Mouse (Mus musculus) CH12F3 (cell line): Measurements from ENCODE around the gene Atpaf2.

Experiments used
- in situ Hi-C: fragments of 300-500 bp; cut with MboI; formaldehyde crosslinking; loops from 2 replicates; pipeline ENCODE4 v1.14.3; 2020; ENCODE audit warnings: low sequenced_read_pairs

Atpaf2 gene

GRCm38 (mm10) chr11:60406606-60407005 is 11.7 kb downstream of the Atpaf2 start:
- in situ Hi-C loops: loop anchor here (25.0 kb wide), 1 partner anchor 319 kb away; no protein-coding TSS in a partner anchor

DNA sequence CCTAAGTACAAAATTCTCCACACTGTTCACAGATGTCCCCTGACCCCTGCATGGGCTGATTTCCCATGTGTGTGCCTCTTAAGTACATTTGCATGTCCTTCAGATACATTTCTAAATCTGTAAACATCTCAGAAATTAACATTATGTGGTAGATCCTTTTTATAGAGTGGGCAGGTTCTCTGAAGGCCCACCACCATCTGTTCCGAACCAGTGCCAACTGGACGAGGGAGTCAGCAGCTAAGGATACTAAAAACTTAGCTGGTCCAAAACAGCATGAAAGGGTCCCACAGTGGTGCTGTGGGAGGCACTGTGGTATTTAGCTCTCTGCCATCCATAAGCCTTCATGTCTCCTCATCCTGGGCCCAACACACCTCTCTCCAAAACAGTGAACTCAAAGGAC is 21.1 kb downstream of the Atpaf2 start:
- in situ Hi-C loops: no loop called here

DNA sequence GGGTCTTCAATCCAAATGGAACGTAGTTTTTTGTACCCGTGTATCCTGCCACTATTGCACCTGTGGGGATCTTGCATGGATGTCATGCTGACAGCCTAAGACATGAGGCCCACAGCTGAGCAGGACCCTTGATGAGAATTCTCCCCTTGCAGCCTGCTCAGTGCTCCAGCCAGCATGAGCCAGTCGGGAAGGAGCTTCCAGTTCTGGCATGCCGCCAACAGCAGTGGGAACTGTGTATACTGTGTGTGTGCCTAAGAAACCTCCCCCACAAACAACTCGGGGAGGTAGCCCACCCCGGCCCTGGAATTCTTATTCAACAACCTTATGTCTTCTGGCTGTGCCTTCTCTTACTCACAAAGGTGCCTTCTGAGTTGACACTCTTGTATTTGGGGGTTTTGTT is 21.7 kb downstream of the Atpaf2 start:
- in situ Hi-C loops: no loop called here

DNA sequence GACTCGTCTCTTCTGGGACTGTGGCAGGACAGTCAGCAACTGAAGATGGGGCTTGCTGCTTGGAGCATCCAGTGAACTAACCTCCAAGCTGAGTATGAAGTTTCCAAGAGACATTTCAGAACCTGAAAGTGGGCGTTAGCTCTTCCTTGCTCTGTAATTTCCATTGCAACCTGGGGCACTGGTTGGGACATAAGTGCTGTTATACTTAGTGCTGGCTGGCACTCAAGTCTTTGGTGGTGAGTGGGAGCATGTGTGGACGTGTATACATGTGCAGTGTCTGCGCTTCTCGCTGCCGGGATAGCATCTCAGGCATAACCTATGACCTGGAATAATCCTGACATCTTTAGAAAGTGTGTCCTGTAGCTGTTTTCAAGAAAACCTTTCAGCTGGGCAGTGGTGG is 26.9 kb downstream of the Atpaf2 start:
- in situ Hi-C loops: no loop called here

- in situ Hi-C loops: no loop called here
Measured at GRCm38 (mm10) chr11:60387944-60388343, 30.3 kb downstream of the Atpaf2 start.

DNA sequence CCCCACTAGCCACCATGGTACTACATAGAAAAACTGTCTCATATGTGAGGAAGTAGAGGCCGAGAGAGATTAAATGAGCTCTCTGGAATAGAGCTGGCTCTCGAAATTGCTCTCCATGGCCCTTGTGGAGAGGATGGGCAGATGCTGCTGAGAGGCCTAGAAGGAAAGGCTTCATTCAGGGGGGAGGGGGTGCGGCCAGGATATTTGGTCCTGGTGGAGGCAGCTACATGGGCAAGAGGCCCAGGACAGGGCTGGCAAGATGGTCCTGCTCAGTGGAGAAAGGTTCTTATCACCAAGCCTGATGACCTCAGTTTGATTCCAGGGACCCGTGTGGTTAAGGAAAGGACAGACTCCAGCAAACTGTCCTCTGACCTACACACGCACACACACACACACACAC is 32.3 kb downstream of the Atpaf2 start:
- in situ Hi-C loops: no loop called here

DNA sequence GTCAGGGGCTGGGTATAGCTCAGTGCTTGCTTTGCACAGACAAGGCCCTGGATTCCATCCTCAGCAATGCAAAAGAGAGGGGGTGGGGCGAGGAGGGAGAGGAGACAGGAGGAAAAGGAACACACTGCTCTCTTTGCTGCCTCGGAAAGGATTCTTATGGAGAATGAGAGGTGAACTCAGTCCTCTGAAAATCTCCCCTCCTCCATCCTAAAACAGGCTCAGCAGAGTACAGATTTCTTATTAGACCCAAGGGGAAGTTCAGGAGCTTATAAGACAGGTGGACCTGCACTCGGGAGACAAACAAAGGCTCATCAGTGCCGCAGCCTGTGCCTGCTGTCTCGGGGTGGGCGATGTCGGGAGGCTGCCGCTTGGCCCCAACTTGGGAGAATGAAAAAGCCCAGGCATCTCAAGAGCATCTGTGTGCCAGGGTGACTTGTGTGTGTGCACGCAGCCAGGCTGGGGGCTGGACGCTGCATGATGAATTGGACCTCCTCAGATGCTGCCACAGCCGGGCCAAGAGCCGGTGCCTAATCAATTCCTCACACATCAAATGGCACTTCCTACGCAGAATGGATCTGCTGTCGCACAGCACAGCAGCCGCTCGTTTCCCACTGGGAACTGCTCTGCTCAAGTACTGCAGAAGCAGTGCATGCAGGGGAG is 33.4 kb downstream of the Atpaf2 start:
- in situ Hi-C loops: no loop called here

DNA sequence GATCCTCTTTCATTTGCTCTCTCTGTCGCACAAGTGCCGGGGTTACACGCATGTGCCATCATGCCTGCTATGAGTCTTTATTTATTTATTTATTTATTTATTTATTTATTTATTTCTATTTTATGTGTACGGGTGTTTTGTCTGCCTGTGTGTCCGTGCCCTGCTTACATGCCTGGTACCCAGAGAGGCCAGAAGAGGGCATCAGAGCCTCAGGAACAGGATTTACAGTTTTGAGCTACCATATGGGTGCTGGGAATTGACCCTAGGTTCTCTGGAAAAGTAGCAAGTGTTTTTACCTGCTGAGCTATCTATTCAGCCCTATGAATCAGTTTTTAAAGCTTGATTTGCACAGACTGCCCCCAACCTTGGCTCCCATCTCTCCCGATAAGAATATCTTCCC is 34.7 kb downstream of the Atpaf2 start:
- in situ Hi-C loops: no loop called here

- in situ Hi-C loops: no loop called here
Measured at GRCm38 (mm10) chr11:60374481-60374880, 43.8 kb downstream of the Atpaf2 start.

GRCm38 (mm10) chr11:60370431-60370830 is 47.8 kb downstream of the Atpaf2 start:
- in situ Hi-C loops: no loop called here

DNA sequence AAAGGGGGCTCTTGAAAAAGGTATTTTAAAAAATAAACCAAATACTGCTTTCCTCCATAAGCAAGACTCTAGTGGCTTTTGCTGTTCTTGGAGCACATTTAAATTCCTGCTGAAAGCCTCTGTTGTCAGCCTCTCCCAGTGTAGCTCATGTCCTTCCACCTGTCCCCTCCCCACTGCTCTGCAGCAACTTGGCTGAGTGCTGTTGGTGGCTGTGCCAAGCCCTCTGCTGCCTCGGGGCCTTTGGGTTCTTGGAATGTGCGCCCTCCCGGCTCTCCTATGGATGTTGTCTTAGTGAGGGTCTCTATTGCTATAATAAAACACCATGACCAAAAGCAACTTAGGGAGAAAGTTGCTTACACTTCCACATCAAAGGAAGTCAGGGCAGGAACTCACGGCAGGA is 48.8 kb downstream of the Atpaf2 start:
- in situ Hi-C loops: no loop called here

- in situ Hi-C loops: no loop called here
Measured at GRCm38 (mm10) chr11:60368909-60369308, 49.3 kb downstream of the Atpaf2 start.

- in situ Hi-C loops: no loop called here
Measured at GRCm38 (mm10) chr11:60367256-60367655, 51.0 kb downstream of the Atpaf2 start.

GRCm38 (mm10) chr11:60366239-60367019 is 51.8 kb downstream of the Atpaf2 start:
- in situ Hi-C loops: no loop called here

- in situ Hi-C loops: no loop called here
Measured at GRCm38 (mm10) chr11:60360631-60361201, 57.5 kb downstream of the Atpaf2 start.

- in situ Hi-C loops: no loop called here
Measured at GRCm38 (mm10) chr11:60359936-60360335, 58.3 kb downstream of the Atpaf2 start.

DNA sequence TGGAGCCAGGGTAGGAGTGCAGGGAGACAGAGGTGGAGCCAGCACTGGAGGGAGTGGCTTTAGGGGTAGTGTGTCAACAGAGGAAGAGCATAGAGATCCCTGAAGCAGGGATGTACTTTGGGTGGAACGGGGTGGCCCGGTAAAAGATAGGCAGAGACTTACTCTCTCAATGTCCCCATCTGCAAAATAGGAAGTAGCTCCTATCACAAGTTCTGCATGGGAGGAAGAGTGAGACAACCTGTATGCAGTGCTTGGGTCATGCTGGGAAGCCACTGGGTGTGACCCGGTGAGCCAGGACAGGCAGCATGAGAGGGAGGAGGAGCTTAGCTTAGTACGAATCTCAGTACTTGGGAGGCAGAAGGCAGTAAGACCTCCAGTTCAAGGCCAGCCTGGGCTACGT is 59.1 kb downstream of the Atpaf2 start:
- in situ Hi-C loops: no loop called here

DNA sequence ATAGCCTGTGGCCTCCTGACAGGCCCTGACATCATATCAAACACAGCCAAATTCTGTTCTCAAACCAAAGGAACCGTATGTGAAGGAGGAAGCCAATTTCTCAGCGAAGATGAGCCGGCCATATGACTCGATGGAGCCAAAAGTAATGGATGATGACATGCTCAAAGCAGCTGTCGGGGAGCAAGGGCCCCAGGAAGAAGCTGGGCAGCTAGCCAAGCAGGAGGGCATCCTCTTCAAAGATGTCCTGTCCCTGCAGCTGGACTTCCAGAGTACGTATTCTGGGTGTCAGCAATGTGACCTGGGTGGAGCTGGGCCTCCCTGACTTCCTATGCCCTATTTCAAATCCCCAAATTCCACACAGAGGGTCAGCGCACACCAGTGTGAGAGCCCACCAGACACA is 59.7 kb downstream of the Atpaf2 start:
- in situ Hi-C loops: no loop called here

DNA sequence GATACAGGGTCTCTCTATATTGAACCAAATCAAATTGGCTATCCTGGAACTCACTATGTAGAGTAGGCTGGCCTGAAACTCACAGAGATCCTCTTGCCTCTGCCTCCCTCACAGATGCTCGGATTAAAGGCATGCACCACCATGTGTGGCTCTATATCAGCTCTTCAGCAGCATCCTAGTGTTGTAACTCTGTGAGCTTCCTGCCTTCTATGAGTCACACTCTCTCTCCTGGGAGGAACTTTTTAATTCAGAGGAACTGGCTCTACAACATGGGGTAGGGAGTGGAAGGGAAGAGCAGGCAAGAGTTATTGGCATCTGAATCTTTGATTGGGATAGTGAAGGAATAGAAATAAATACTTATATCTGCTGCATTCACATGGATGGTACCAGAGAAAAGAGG is 61.1 kb downstream of the Atpaf2 start:
- in situ Hi-C loops: no loop called here

- in situ Hi-C loops: no loop called here
Measured at GRCm38 (mm10) chr11:60355952-60356351, 62.3 kb downstream of the Atpaf2 start.

- in situ Hi-C loops: no loop called here
Measured at GRCm38 (mm10) chr11:60352559-60353411, 65.5 kb downstream of the Atpaf2 start, which contains the start of the genes Tom1l2 and Drc3. Tom1l2 (minus strand) TSS chr11:60352905. Drc3 (plus strand) TSS chr11:60353329.
